Mouse (Mus musculus) heart, adult 2 months (tissue): ENCODE data around the gene Gm49358. TPM values are rescaled to one million over a fixed set of nuclear protein-coding genes. Genes with fewer than 3 reads are reported as not detected.
A peak's percentile ranks its signal among the peaks of the same experiment; 100 is the strongest.

Experiments used
- DNase-seq, 2 experiments: peaks; one replicate each; pipeline ENCODE4 v3.0.0; 2021
- H3K27ac ChIP-seq: fragments of 200-600 bp; 2 replicates; pipeline ENCODE4 v1.8.1; 2022
- H3K27me3 ChIP-seq: fragments of 200-500 bp; 2 replicates; pipeline ENCODE4 v1.6.1; 2012; ENCODE audit warnings: mild to moderate bottlenecking, low read length, inconsistent platforms, mixed read lengths; ENCODE audit not compliant: control insufficient read depth, insufficient read depth
- H3K36me3 ChIP-seq: fragments of 200-500 bp; 2 replicates; pipeline ENCODE4 v1.6.1; 2012; ENCODE audit warnings: low read length, inconsistent platforms; ENCODE audit not compliant: control insufficient read depth, insufficient read depth
- H3K4me1 ChIP-seq: fragments of 200-500 bp; 2 replicates; pipeline ENCODE4 v1.6.1; 2011; ENCODE audit warnings: low read length; ENCODE audit not compliant: control insufficient read depth, insufficient read depth
- H3K4me3 ChIP-seq: fragments of 200-600 bp; 2 replicates; pipeline ENCODE4 v1.8.1; 2022
- H3K79me2 ChIP-seq: fragments of 200-500 bp; replicated peaks from 2 replicates; pipeline ENCODE4 v1.6.1; 2012; ENCODE audit warnings: mild to moderate bottlenecking, inconsistent platforms, low read length, moderate library complexity, mixed read lengths; ENCODE audit not compliant: control insufficient read depth, insufficient read depth
- H3K9ac ChIP-seq: fragments of 200-500 bp; 2 replicates; pipeline ENCODE4 v1.6.1; 2012; ENCODE audit warnings: low read depth, mild to moderate bottlenecking, control low read depth, inconsistent platforms, low read length, mixed read lengths
- CTCF ChIP-seq: fragments of 200-600 bp; IDR thresholded peaks from 2 replicates; pipeline ENCODE4 v1.8.1; 2022; ENCODE audit warnings: antibody characterized with exemption, mild to moderate bottlenecking, moderate library complexity
- EP300 ChIP-seq: fragments of 200-500 bp; IDR thresholded peaks from 2 replicates; pipeline ENCODE4 v1.6.1; 2011; ENCODE audit warnings: low read depth, low read length, control low read depth; ENCODE audit not compliant: insufficient read depth
- POLR2A ChIP-seq: fragments of 200-500 bp; IDR thresholded peaks from 2 replicates; pipeline ENCODE4 v1.6.1; 2011; ENCODE audit warnings: mild to moderate bottlenecking, low read depth, low read length, control low read depth; ENCODE audit not compliant: insufficient read depth
- WGBS: fragments of 180-500 bp; shearing (Covaris S2); methylation state at CpG from one replicate; pipeline ENCODE4 v1.1.7; 2018; 5-methylcytosine and 5-hydroxymethylcytosine counted together
- intact Hi-C: fragments of 180-260 bp; cut with DNase I; formaldehyde crosslinking; loops from one replicate; pipeline ENCODE4 v1.15.1; 2025
- polyA plus RNA-seq: library from polyadenylated mRNA; depleted of rRNA; stranded (reverse); fragments of >200 nt; gene quantifications from 2 replicates; pipeline ENCODE4 v1.2.3, GENCODE M21; 2012; rRNA removed
- total RNA-seq, 2 experiments: library from RNA; stranded (reverse); gene quantifications; 2 replicates each; pipeline ENCODE4 v1.2.3; 2021

The Gm49358 gene
- total and polyA plus RNA-seq, 3 experiments, result 10.5 to 14.3 TPM; not detected in 1

DNA sequence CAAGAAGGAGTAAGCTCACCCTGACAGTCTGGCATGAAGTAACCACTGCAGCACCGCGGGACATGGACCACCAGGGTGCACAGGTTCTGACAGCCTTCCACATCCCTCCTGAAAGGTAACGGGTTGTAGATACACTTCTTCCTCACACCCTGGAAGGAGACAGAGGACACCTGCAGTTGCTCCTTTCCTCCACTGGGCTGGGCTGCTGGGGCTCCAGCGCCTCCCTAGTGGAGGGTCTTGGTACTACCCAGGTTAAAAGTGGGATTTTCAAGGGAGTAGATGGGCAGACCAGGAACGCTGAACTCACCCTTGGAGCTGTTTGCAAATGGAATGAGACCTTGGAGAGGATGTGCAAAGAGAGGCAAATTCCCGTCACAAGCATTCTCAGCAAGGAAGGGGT is 99.7 kb downstream of the Gm49358 start:
- intact Hi-C loops, result no loop called here
- TF ChIP-seq POLR2A, result no peak
- peak; percentile 49 for TF ChIP-seq CTCF
- no peak for TF ChIP-seq EP300

DNA sequence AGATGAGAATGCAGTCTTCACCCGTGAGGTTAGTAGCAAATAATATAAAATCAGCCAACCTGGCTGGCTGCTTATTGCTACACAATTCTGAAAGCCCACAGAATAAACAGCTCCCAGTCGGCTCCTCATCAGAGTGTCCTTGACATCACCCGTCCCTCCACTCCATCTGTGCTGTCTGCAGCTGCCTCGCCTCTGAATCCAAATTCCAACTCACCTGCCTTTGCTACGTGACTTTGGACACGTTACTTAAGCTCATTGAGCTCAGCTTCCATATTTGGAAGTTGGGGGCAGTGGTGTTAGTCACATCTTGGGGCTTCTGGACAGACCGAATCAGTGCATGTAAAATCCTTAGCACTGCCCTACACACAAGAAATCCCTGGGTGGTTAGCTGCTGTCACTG is 108.3 kb downstream of the Gm49358 start:
- no peak overlapping the region for H3K27ac ChIP-seq
- H3K9ac ChIP-seq, result no peak overlapping the region
- no peaks in the 10 kb centered on the region for H3K4me1 ChIP-seq
- WGBS, result 56% methylated on average over 7 of the region's 7 CpGs
- no peak for DNase-seq
- no peak for TF ChIP-seq CTCF
- no peak for TF ChIP-seq POLR2A
- TF ChIP-seq EP300, result no peak
- no peak overlapping the region for H3K4me3 ChIP-seq
- intact Hi-C loops, result no loop called here
- no peaks in the 10 kb centered on the region for H3K27me3 ChIP-seq
- no peaks in the 10 kb centered on the region for H3K36me3 ChIP-seq
- H3K79me2 ChIP-seq, result no peaks in the 10 kb centered on the region

More for the DNA sequence above, 99.7 kb downstream of the Gm49358 start:
- Histone ChIP-seq H3K27me3 (no peaks in the 10 kb centered on the region), H3K27ac (no peak overlapping the region), H3K9ac (no peak overlapping the region), H3K4me3 (no peak overlapping the region), H3K4me1 (no peaks in the 10 kb centered on the region), H3K79me2 (no peaks in the 10 kb centered on the region), H3K36me3 (no peaks in the 10 kb centered on the region)
- 84% methylated on average over 6 of the region's 6 CpGs for WGBS
- DNase-seq, result no peak

DNA sequence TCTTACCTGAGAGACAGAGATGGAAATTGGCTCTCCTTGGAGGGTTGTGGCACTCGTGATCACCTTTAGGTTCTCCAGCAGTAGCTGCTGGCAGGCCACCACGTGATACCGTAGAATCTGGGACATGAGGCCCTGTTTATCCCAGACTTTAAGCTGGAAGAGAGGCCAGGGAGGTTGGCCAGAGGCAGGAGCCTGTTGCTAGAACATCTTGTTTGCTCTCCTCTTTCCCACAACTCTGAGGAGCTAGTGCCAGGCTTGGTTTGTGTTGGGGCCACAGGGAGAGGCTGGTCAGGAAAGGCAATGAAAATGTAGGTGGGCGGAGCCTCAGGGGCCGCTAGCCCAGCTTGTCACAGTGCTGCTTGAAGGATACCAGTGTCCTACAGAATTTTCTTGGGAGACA is 108.8 kb downstream of the Gm49358 start:
- no peaks in the 10 kb centered on the region for H3K27me3 ChIP-seq
- DNase-seq, result no peak
- H3K9ac ChIP-seq, result no peak overlapping the region

DNA sequence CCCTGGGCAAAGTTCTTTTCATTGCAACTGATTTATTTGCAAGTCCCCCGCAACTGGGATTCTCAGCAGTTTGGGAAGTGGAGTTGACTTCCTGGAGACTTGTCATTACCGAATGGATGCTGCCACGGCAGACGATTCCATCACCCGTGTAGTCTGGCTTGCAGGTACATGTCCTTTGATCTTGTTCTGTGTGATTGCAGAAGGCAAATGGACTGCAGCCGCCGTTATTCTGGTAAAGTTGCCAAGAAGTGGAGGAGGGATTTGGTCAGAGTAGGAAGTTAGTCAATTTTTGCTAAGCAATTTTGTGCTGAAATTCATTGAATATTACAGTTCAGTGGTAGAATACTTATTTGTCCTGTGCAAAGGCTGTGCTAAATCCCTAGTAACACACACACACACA is 114.9 kb downstream of the Gm49358 start:
- Histone ChIP-seq H3K36me3 (no peaks in the 10 kb centered on the region), H3K27ac (no peak overlapping the region), H3K79me2 (no peaks in the 10 kb centered on the region), H3K4me1 (no peaks in the 10 kb centered on the region; the same call in 1 of the 2 replicates), H3K4me3 (no peak overlapping the region), H3K9ac (no peak overlapping the region), H3K27me3 (no peaks in the 10 kb centered on the region)
- no peak for TF ChIP-seq CTCF
- TF ChIP-seq EP300, result no peak
- no peak for TF ChIP-seq POLR2A
- no peak for DNase-seq
- 84% methylated on average over 7 of the region's 7 CpGs for WGBS
- intact Hi-C loops, result no loop called here

More for the DNA sequence above, 108.8 kb downstream of the Gm49358 start:
- Histone ChIP-seq H3K4me3 (no peak overlapping the region), H3K27ac (no peak overlapping the region), H3K36me3 (no peaks in the 10 kb centered on the region), H3K4me1 (no peaks in the 10 kb centered on the region), H3K79me2 (no peaks in the 10 kb centered on the region)
- no peak for TF ChIP-seq CTCF
- no peak for TF ChIP-seq EP300
- no peak for TF ChIP-seq POLR2A
- intact Hi-C loops, result no loop called here
- 52% methylated on average over 5 of the region's 5 CpGs for WGBS

DNA sequence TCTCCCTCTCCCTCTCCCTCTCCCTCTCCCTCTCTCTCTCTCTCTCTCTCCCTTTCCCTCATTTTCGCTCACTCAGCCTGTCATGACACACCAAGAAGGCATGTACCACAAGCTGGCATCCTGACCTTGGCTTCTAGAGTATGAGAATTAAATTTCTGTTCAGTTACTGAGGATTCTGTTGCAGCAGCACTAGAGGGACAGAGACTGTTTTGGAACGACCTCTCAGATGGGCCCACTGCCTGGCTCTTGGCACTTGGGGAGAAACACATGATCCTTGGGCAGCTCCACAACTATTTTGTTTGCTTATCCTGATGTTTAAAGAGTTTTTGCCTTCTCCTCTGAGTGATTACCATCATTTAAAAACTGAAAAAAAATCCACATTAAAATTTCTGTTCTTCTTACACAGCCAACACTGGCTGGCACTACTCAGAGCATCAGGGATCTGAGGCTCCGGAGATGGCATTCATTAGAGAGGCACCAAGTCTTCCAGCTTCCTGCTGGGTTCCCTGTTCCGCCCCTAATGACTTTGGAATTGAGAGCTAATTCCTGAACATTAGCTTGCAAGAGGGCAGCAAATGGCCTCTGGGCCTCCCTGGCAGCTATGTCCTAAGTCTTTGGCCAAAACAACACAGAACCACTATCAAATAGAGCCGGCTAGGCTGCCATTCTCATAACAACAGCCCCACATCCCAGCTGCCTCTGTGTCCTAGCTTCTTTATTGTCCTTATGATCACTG is 116.5 kb downstream of the Gm49358 start:
- DNase-seq, result no peak
- H3K4me1 ChIP-seq, result no peaks in the 10 kb centered on the region; the same call in 1 of the 2 replicates
- no peak overlapping the region for H3K4me3 ChIP-seq
- H3K36me3 ChIP-seq, result no peaks in the 10 kb centered on the region
- H3K9ac ChIP-seq, result no peak overlapping the region
- TF ChIP-seq EP300 (no peak), CTCF (no peak), POLR2A (no peak)
- 59% methylated on average over 5 of the region's 5 CpGs for WGBS
- H3K79me2 ChIP-seq, result no peaks in the 10 kb centered on the region
- no peaks in the 10 kb centered on the region for H3K27me3 ChIP-seq
- intact Hi-C loops, result no loop called here
- no peak overlapping the region for H3K27ac ChIP-seq

DNA sequence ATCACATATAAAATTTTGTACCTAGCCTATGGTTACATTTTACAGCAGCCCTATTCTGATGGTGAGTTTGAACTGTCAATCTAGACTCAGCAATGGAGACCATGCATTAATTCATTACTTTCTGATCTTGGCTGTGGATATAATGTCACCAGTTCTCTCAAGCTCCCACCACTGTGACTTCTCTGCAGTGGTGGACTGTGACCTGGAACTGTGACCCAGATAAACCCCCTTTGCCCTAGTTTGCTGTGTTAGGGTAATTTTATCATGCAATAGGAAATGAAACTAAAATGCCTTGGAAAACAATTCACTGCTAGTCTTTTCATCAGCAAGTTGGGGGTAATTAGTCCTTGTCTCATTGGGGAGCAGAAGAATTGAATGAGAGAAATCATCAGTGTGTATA is 117.7 kb downstream of the Gm49358 start:
- no peak overlapping the region for H3K4me3 ChIP-seq
- no peaks in the 10 kb centered on the region; the same call in 1 of the 2 replicates for H3K4me1 ChIP-seq
- intact Hi-C loops, result no loop called here
- DNase-seq, result no peak
- H3K79me2 ChIP-seq, result no peaks in the 10 kb centered on the region
- H3K27ac ChIP-seq, result no peak overlapping the region
- H3K9ac ChIP-seq, result no peak overlapping the region
- H3K36me3 ChIP-seq, result no peaks in the 10 kb centered on the region
- no peaks in the 10 kb centered on the region for H3K27me3 ChIP-seq
- no peak for TF ChIP-seq EP300
- TF ChIP-seq CTCF, result no peak
- no peak for TF ChIP-seq POLR2A

Other genes with a start within 250 kb of the Gm49358 start
- 100 to 1,000 TPM; 374 to 483 TPM for gene Hsp90b1, start 58.5 kb upstream of the Gm49358 start, total RNA-seq
- 44.4 and 127 TPM in 2 replicates for gene Hsp90b1, start 58.5 kb upstream of the Gm49358 start, polyA plus RNA-seq
- gene Ttc41, start 58.2 kb upstream of the Gm49358 start, total RNA-seq, result 1 to 10 TPM; 2.1 to 2.2 TPM
- gene Ttc41, start 58.2 kb upstream of the Gm49358 start, polyA plus RNA-seq, result 1.2 and 2.1 TPM in 2 replicates
- 10 to 100 TPM; 33.9 to 36.6 TPM for gene Nt5dc3, start 15.0 kb downstream of the Gm49358 start, total RNA-seq
- gene Nt5dc3, start 15.0 kb downstream of the Gm49358 start, polyA plus RNA-seq, result 25.3 and 45.6 TPM in 2 replicates
- under 1 TPM; 0.23 to 0.29 TPM for gene Stab2, start 244.1 kb downstream of the Gm49358 start, total RNA-seq
- gene Stab2, start 244.1 kb downstream of the Gm49358 start, polyA plus RNA-seq, result 0.29 and 0.53 TPM in 2 replicates